Mouse (Mus musculus): ENCODE data around the gene Fam155a. TPM values are rescaled to one million over a fixed set of nuclear protein-coding genes. Genes with fewer than 3 reads are reported as not detected.

Fam155a gene
- polyA plus RNA-seq, 1 experiment from 2014 or later, result 7.1 TPM

- Histone ChIP-seq H3K36me3 (ENCODE audit: control insufficient read depth, insufficient read depth, low read length) (no peaks in the 10 kb centered on the region), H3K9me3 (ENCODE audit: control insufficient read depth, low read length) (no peaks in the 10 kb centered on the region), H3K27me3 (ENCODE audit: control insufficient read depth, insufficient read depth, low read length) (no peaks in the 10 kb centered on the region), H3K27ac (ENCODE audit: low read depth, low read length) (no peak overlapping the region), H3K4me2 (replicated peaks; ENCODE audit: low read depth, low read length) (no peak overlapping the region), H3K9ac (ENCODE audit: low read depth, low read length) (no peak overlapping the region), H3K4me1 (replicated peaks; ENCODE audit: control insufficient read depth, insufficient read depth, low read length) (no peaks in the 10 kb centered on the region), H3K4me3 (ENCODE audit: low read depth, low read length) (no peak overlapping the region)
- WGBS, result 82% methylated on average over 9 of the region's 9 CpGs
- no peak for DNase-seq (ENCODE audit: low spot score)
- no peak for ATAC-seq (ENCODE audit: low FRiP score)
Measured at GRCm38 (mm10) chr8:9342593-9342992, 428.4 kb downstream of the Fam155a start.

- Histone ChIP-seq H3K9me3 (ENCODE audit: control insufficient read depth, low read length) (no peaks in the 10 kb centered on the region), H3K27ac (ENCODE audit: low read depth, low read length) (no peak overlapping the region), H3K27me3 (ENCODE audit: control insufficient read depth, insufficient read depth, low read length) (no peaks in the 10 kb centered on the region), H3K9ac (ENCODE audit: low read depth, low read length) (no peak overlapping the region), H3K36me3 (ENCODE audit: control insufficient read depth, insufficient read depth, low read length) (no peaks in the 10 kb centered on the region), H3K4me2 (replicated peaks; ENCODE audit: low read depth, low read length) (no peak overlapping the region), H3K4me1 (replicated peaks; ENCODE audit: control insufficient read depth, insufficient read depth, low read length) (no peaks in the 10 kb centered on the region), H3K4me3 (ENCODE audit: low read depth, low read length) (no peak overlapping the region)
- no peak for DNase-seq (ENCODE audit: low spot score)
- ATAC-seq (ENCODE audit: low FRiP score), result no peak
- 93% methylated on average over 8 of the region's 8 CpGs for WGBS
Measured at GRCm38 (mm10) chr8:9337905-9338304, 433.1 kb downstream of the Fam155a start.

GRCm38 (mm10) chr8:9335933-9336303 is 435.0 kb downstream of the Fam155a start:
- H3K4me1 ChIP-seq (replicated peaks; ENCODE audit: control insufficient read depth, insufficient read depth, low read length), result no peaks in the 10 kb centered on the region
- no peaks in the 10 kb centered on the region for H3K36me3 ChIP-seq (ENCODE audit: control insufficient read depth, insufficient read depth, low read length)
- no peak overlapping the region for H3K4me2 ChIP-seq (replicated peaks; ENCODE audit: low read depth, low read length)
- no peak overlapping the region for H3K9ac ChIP-seq (ENCODE audit: low read depth, low read length)
- no peaks in the 10 kb centered on the region for H3K9me3 ChIP-seq (ENCODE audit: control insufficient read depth, low read length)
- no peak overlapping the region for H3K4me3 ChIP-seq (ENCODE audit: low read depth, low read length)
- ATAC-seq (ENCODE audit: low FRiP score) (peak; percentile 75), DNase-seq (ENCODE audit: low spot score) (no peak)
- H3K27ac ChIP-seq (ENCODE audit: low read depth, low read length), result 0 out of 2 replicates have a peak overlapping the region, but pooled peaks have one; percentile 53
- H3K27me3 ChIP-seq (ENCODE audit: control insufficient read depth, insufficient read depth, low read length), result no peaks in the 10 kb centered on the region
- WGBS, result 57% methylated on average over 6 of the region's 6 CpGs

- ATAC-seq (ENCODE audit: low FRiP score) (peak; percentile 27; the same call in 1 of the 2 replicates), DNase-seq (ENCODE audit: low spot score) (no peak)
- WGBS, result 84% methylated on average over 10 of the region's 10 CpGs
- Histone ChIP-seq H3K4me2 (replicated peaks; ENCODE audit: low read depth, low read length) (no peak overlapping the region), H3K4me3 (ENCODE audit: low read depth, low read length) (no peak overlapping the region), H3K9me3 (ENCODE audit: control insufficient read depth, low read length) (no peaks in the 10 kb centered on the region), H3K27ac (ENCODE audit: low read depth, low read length) (peak overlapping the region; percentile 53), H3K4me1 (replicated peaks; ENCODE audit: control insufficient read depth, insufficient read depth, low read length) (no peaks in the 10 kb centered on the region), H3K36me3 (ENCODE audit: control insufficient read depth, insufficient read depth, low read length) (no peaks in the 10 kb centered on the region), H3K9ac (ENCODE audit: low read depth, low read length) (no peak overlapping the region), H3K27me3 (ENCODE audit: control insufficient read depth, insufficient read depth, low read length) (no peaks in the 10 kb centered on the region)
Measured at GRCm38 (mm10) chr8:9335285-9335932, 435.6 kb downstream of the Fam155a start.

GRCm38 (mm10) chr8:9332766-9333165 is 438.2 kb downstream of the Fam155a start:
- no peaks in the 10 kb centered on the region for H3K27me3 ChIP-seq (ENCODE audit: control insufficient read depth, insufficient read depth, low read length)
- DNase-seq (ENCODE audit: low spot score), result no peak
- no peak overlapping the region for H3K4me2 ChIP-seq (replicated peaks; ENCODE audit: low read depth, low read length)
- H3K36me3 ChIP-seq (ENCODE audit: control insufficient read depth, insufficient read depth, low read length), result no peaks in the 10 kb centered on the region
- no peak for ATAC-seq (ENCODE audit: low FRiP score)
- no peaks in the 10 kb centered on the region for H3K9me3 ChIP-seq (ENCODE audit: control insufficient read depth, low read length)
- 90% methylated on average over 2 of the region's 2 CpGs for WGBS
- no peak overlapping the region for H3K9ac ChIP-seq (ENCODE audit: low read depth, low read length)
- H3K27ac ChIP-seq (ENCODE audit: low read depth, low read length), result no peak overlapping the region
- no peak overlapping the region for H3K4me3 ChIP-seq (ENCODE audit: low read depth, low read length)
- H3K4me1 ChIP-seq (replicated peaks; ENCODE audit: control insufficient read depth, insufficient read depth, low read length), result no peaks in the 10 kb centered on the region

- no peak overlapping the region for H3K4me2 ChIP-seq (replicated peaks; ENCODE audit: low read depth, low read length)
- no peaks in the 10 kb centered on the region for H3K4me1 ChIP-seq (replicated peaks; ENCODE audit: control insufficient read depth, insufficient read depth, low read length)
- H3K36me3 ChIP-seq (ENCODE audit: control insufficient read depth, insufficient read depth, low read length), result no peaks in the 10 kb centered on the region
- no peak overlapping the region for H3K27ac ChIP-seq (ENCODE audit: low read depth, low read length)
- DNase-seq (ENCODE audit: low spot score) (peak; percentile 72), ATAC-seq (ENCODE audit: low FRiP score) (no peak)
- H3K9me3 ChIP-seq (ENCODE audit: control insufficient read depth, low read length), result no peaks in the 10 kb centered on the region
- WGBS, result 41% methylated on average over 8 of the region's 8 CpGs
- no peak overlapping the region for H3K4me3 ChIP-seq (ENCODE audit: low read depth, low read length)
- H3K27me3 ChIP-seq (ENCODE audit: control insufficient read depth, insufficient read depth, low read length), result no peaks in the 10 kb centered on the region
- H3K9ac ChIP-seq (ENCODE audit: low read depth, low read length), result no peak overlapping the region
Measured at GRCm38 (mm10) chr8:9309456-9309855, 461.5 kb downstream of the Fam155a start.

GRCm38 (mm10) chr8:9303526-9304135 is 467.3 kb downstream of the Fam155a start:
- Histone ChIP-seq H3K4me1 (replicated peaks; ENCODE audit: control insufficient read depth, insufficient read depth, low read length) (no peaks in the 10 kb centered on the region), H3K27me3 (ENCODE audit: control insufficient read depth, insufficient read depth, low read length) (no peaks in the 10 kb centered on the region), H3K27ac (ENCODE audit: low read depth, low read length) (no peak overlapping the region), H3K36me3 (ENCODE audit: control insufficient read depth, insufficient read depth, low read length) (no peaks in the 10 kb centered on the region), H3K4me2 (replicated peaks; ENCODE audit: low read depth, low read length) (no peak overlapping the region), H3K9me3 (ENCODE audit: control insufficient read depth, low read length) (no peaks in the 10 kb centered on the region), H3K9ac (ENCODE audit: low read depth, low read length) (no peak overlapping the region), H3K4me3 (ENCODE audit: low read depth, low read length) (no peak overlapping the region)
- ATAC-seq (ENCODE audit: low FRiP score), result no peak
- 75% methylated on average over 6 of the region's 6 CpGs for WGBS
- no peak for DNase-seq (ENCODE audit: low spot score)

- H3K4me2 ChIP-seq (replicated peaks; ENCODE audit: low read depth, low read length), result no peak overlapping the region
Measured at GRCm38 (mm10) chr8:9295046-9295445, 475.9 kb downstream of the Fam155a start.

GRCm38 (mm10) chr8:9292532-9292931 is 478.4 kb downstream of the Fam155a start:
- DNase-seq (ENCODE audit: low spot score) (no peak), ATAC-seq (ENCODE audit: low FRiP score) (no peak)
- Histone ChIP-seq H3K36me3 (ENCODE audit: control insufficient read depth, insufficient read depth, low read length) (no peaks in the 10 kb centered on the region), H3K9me3 (ENCODE audit: control insufficient read depth, low read length) (no peaks in the 10 kb centered on the region), H3K9ac (ENCODE audit: low read depth, low read length) (no peak overlapping the region), H3K4me2 (replicated peaks; ENCODE audit: low read depth, low read length) (no peak overlapping the region), H3K4me1 (replicated peaks; ENCODE audit: control insufficient read depth, insufficient read depth, low read length) (no peaks in the 10 kb centered on the region), H3K27me3 (ENCODE audit: control insufficient read depth, insufficient read depth, low read length) (no peaks in the 10 kb centered on the region), H3K27ac (ENCODE audit: low read depth, low read length) (no peak overlapping the region), H3K4me3 (ENCODE audit: low read depth, low read length) (no peak overlapping the region)
- WGBS, result 69% methylated on average over 2 of the region's 2 CpGs

More at GRCm38 (mm10) chr8:9295046-9295445, 475.9 kb downstream of the Fam155a start:
- 92% methylated on average over 2 of the region's 2 CpGs for WGBS
- no peak overlapping the region for H3K4me3 ChIP-seq (ENCODE audit: low read depth, low read length)
- no peaks in the 10 kb centered on the region for H3K4me1 ChIP-seq (replicated peaks; ENCODE audit: control insufficient read depth, insufficient read depth, low read length)
- no peaks in the 10 kb centered on the region for H3K27me3 ChIP-seq (ENCODE audit: control insufficient read depth, insufficient read depth, low read length)
- H3K9ac ChIP-seq (ENCODE audit: low read depth, low read length), result no peak overlapping the region
- H3K36me3 ChIP-seq (ENCODE audit: control insufficient read depth, insufficient read depth, low read length), result no peaks in the 10 kb centered on the region
- no peak for ATAC-seq (ENCODE audit: low FRiP score)
- H3K9me3 ChIP-seq (ENCODE audit: control insufficient read depth, low read length), result no peaks in the 10 kb centered on the region
- DNase-seq (ENCODE audit: low spot score), result no peak
- no peak overlapping the region for H3K27ac ChIP-seq (ENCODE audit: low read depth, low read length)
